Mouse (Mus musculus) heart, embryonic 11.5 days (tissue): ENCODE data around the gene Prss56. TPM values are rescaled to one million over a fixed set of nuclear protein-coding genes. Genes with fewer than 3 reads are reported as not detected.

Experiments
- ATAC-seq: fragments of 200-750 bp; cut with Nextera tagmentation; replicated peaks from 2 replicates; pipeline ENCODE4 v1.8.0; 2017; ENCODE audit warnings: moderate library complexity; ENCODE audit not compliant: insufficient number of reproducible peaks, low FRiP score, low TSS enrichment
- H3K27ac ChIP-seq: fragments of 300-500 bp; sonication (generic); 2 replicates; pipeline ENCODE4 v1.5.1; 2014; ENCODE audit warnings: mild to moderate bottlenecking, low read depth, low read length
- H3K27me3 ChIP-seq: fragments of 300-500 bp; sonication (generic); 2 replicates; pipeline ENCODE4 v1.6.1; 2014; ENCODE audit warnings: mild to moderate bottlenecking, low read length, mixed read lengths; ENCODE audit not compliant: control insufficient read depth, insufficient read depth
- H3K36me3 ChIP-seq: fragments of 300-500 bp; sonication (generic); 2 replicates; pipeline ENCODE4 v1.6.1; 2014; ENCODE audit warnings: mild to moderate bottlenecking, low read length, moderate library complexity, mixed read lengths; ENCODE audit not compliant: control insufficient read depth, insufficient read depth
- H3K4me1 ChIP-seq: fragments of 300-500 bp; sonication (generic); 2 replicates; pipeline ENCODE4 v1.6.1; 2014; ENCODE audit warnings: low read length; ENCODE audit not compliant: control insufficient read depth, insufficient read depth
- H3K4me2 ChIP-seq: fragments of 300-500 bp; sonication (generic); 2 replicates; pipeline ENCODE4 v1.6.1; 2014; ENCODE audit warnings: mild to moderate bottlenecking, moderate library complexity
- H3K4me3 ChIP-seq: fragments of 300-500 bp; sonication (generic); 2 replicates; pipeline ENCODE4 v1.5.1; 2014; ENCODE audit warnings: low read depth, low read length
- H3K9ac ChIP-seq: fragments of 300-500 bp; sonication (generic); 2 replicates; pipeline ENCODE4 v1.6.1; 2014; ENCODE audit warnings: mild to moderate bottlenecking, low read depth, low read length, moderate library complexity
- H3K9me3 ChIP-seq: fragments of 300-500 bp; sonication (generic); replicated peaks from 2 replicates; pipeline ENCODE4 v1.6.1; 2016; ENCODE audit warnings: low read length; ENCODE audit not compliant: control insufficient read depth
- WGBS: fragments of 180-500 bp; shearing (Covaris S2); extraction: QIAGEN DNeasy Blood & Tissue Kit; methylation state at CpG from one replicate; pipeline ENCODE4 v1.1.7; 2014; ENCODE audit not compliant: insufficient replicate concordance; 5-methylcytosine and 5-hydroxymethylcytosine counted together
- polyA plus RNA-seq: library from polyadenylated mRNA; unstranded; fragments of >200 nt; fragmentation: Nextera tagmentation; extraction: Ambion mirVana; gene quantifications from 2 replicates; pipeline ENCODE4 v1.2.1, GENCODE M21; 2014

Gene Prss56
- not detected in 2 replicates for polyA plus RNA-seq

DNA sequence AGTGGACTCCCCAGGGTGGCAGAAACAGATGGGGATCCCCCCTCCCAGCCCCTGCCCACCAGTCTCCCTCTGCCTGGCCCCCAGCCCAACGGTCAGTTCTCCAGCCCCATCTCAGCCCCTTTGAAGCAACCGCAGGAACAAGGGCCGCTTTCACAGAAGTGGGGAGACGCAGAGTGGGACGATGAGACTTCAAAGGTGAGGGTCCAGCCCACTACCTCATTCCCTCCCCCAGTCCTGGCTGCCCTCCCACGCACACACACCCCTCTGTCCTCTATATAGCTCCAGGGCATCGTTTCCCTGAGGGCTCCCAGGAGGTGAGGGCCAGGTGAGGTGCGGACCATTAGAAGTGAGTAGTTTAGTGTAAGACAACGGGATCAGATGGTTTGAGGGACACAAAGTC lies at the start of gene Prss56:
TSS of gene Prss56 (plus strand) at position 301 of the 400 bp plus-strand sequence.
- Histone ChIP-seq H3K36me3 (no peaks in the 10 kb centered on the region), H3K9me3 (no peaks in the 10 kb centered on the region), H3K4me3 (no peak within 1 kb of the TSS), H3K9ac (no peak within 1 kb of the TSS), H3K4me2 (no peak within 1 kb of the TSS), H3K4me1 (no peaks in the 10 kb centered on the region), H3K27ac (no peak within 1 kb of the TSS), H3K27me3 (peaks cover 67% of the 10 kb centered on the region)
- WGBS: 53% methylated on average over 9 of the region's 9 CpGs
- ATAC-seq: no peak

DNA sequence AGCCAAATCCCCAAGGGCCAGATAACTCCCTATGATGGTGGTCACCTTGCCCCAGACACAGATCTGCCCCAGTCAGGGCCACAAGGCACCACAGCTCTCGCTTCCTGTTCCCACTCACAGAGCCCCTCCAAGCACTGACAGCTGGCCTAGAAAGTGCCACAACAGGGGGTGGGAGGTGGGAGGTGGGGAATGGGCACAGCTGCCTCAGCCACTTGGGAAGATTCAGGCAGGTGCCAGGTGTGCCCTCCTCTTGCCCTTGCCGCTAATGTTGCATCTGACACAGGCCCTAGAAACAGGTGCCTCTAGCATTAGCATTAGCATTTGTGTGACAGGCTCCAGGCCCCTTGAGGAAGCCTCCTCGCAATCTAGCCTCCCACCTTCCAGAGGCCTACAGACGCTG lies 41.6 kb upstream of the Prss56 start:
- WGBS: 81% methylated on average over 4 of the region's 4 CpGs
- Histone ChIP-seq H3K4me3 (no peak overlapping the region), H3K27ac (no peak overlapping the region), H3K4me1 (no peaks in the 10 kb centered on the region), H3K27me3 (peaks cover 12% of the 10 kb centered on the region; the same call in 1 of the 2 replicates), H3K36me3 (no peaks in the 10 kb centered on the region), H3K9me3 (no peaks in the 10 kb centered on the region), H3K9ac (no peak overlapping the region), H3K4me2 (no peak overlapping the region)
- no peak for ATAC-seq

DNA sequence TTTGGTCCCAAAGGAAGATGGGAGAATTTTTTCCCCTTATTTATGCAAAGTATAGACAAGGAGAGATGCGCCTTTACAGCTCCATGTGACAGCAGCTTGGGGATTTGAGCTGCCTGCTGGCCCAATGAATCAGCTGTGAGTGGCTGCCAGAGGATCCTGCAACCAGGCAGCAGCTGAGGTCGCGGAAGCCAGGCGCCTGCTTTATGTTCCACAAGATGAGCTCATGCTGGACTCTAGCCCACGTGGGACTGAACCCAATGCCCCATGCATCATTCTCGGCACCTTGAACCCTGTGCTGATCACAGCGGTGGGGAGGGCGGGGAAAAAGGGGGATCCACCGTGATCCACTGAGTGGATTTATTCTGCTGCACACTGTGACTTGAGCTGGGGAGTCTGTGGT lies 40.7 kb upstream of the Prss56 start:
- Histone ChIP-seq H3K4me1 (no peaks in the 10 kb centered on the region), H3K4me2 (no peak overlapping the region), H3K9me3 (no peaks in the 10 kb centered on the region), H3K9ac (no peak overlapping the region), H3K4me3 (no peak overlapping the region), H3K36me3 (no peaks in the 10 kb centered on the region), H3K27ac (no peak overlapping the region), H3K27me3 (peaks cover 12% of the 10 kb centered on the region; the same call in 1 of the 2 replicates)
- ATAC-seq: no peak
- WGBS: 74% methylated on average over 9 of the region's 9 CpGs

DNA sequence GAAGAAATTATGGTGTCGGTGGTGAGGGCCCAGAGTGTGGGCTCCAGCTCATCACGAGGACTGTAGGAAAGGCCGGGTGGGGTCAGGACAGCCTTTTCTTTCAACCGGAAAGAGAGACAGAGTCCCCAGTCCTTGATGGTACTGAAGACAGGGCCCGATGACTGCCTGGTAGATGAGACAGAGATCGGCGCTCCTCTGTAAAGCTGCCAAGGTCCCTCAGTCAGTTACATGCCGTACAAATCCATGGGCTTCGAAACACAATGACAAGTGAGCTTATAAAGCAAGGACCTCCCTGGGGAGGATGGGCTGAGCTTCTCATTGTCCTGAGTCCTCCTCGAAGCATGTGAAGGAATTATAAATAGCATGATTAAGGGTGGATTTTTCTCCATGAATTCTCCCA lies 40.0 kb upstream of the Prss56 start:
- Histone ChIP-seq H3K4me1 (no peaks in the 10 kb centered on the region), H3K27ac (no peak overlapping the region), H3K9ac (no peak overlapping the region), H3K4me2 (no peak overlapping the region), H3K27me3 (peaks cover 15% of the 10 kb centered on the region; the same call in 1 of the 2 replicates), H3K9me3 (no peaks in the 10 kb centered on the region), H3K4me3 (no peak overlapping the region), H3K36me3 (no peaks in the 10 kb centered on the region)
- ATAC-seq: no peak
- 83% methylated on average over 10 of the region's 10 CpGs for WGBS

DNA sequence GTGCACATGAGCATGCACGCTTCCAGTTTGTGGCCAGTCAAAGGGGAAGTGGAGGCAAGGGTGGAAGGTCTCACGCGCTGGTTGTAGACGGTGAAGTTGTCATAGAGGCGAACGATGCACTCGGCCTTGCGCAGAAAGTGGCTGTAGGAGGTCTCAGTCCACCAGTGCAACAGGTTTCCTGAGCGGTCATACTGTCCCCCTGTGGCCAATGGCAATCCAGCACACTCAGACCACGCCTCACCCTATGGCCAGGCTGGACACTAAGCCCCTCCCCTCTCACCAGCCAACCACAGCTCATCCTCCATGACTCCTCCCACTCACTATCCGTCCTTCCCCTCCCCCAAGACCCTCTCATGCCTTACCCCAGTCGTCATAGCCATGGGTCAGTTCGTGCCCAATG lies 33.7 kb upstream of the Prss56 start:
- Histone ChIP-seq H3K36me3 (no peaks in the 10 kb centered on the region), H3K27me3 (peaks cover 66% of the 10 kb centered on the region), H3K9me3 (no peaks in the 10 kb centered on the region), H3K4me1 (peaks cover 6% of the 10 kb centered on the region), H3K4me2 (0 out of 2 replicates have a peak overlapping the region, but pooled peaks have one; percentile 2), H3K27ac (no peak overlapping the region), H3K4me3 (no peak overlapping the region), H3K9ac (no peak overlapping the region)
- WGBS: 33% methylated on average over 13 of the region's 13 CpGs
- ATAC-seq: no peak

DNA sequence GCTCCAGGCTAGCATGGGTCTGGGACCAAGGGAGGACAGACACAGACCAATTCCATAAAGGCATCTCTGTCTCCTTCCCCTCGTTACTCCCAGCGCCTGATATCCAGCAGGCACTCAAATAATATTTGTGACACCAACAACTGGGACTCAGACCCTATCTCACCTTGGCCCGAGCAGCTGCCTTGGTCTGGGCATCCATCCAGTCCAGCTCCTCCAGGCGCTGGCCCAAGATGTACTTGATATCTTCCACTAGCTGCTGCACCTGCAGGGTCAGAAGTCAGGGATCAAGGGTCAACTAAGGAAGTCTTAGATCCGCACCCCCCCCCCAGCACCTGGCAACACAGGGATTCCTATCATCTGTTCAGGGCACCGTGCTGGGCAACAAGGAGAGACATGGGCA lies 31.8 kb upstream of the Prss56 start:
- H3K36me3 ChIP-seq: no peaks in the 10 kb centered on the region
- H3K4me2 ChIP-seq: no peak overlapping the region
- H3K4me3 ChIP-seq: no peak overlapping the region
- H3K4me1 ChIP-seq: peaks cover 13% of the 10 kb centered on the region
- no peaks in the 10 kb centered on the region for H3K9me3 ChIP-seq
- 75% methylated on average over 6 of the region's 6 CpGs for WGBS
- H3K27me3 ChIP-seq: peaks cover 76% of the 10 kb centered on the region
- no peak overlapping the region for H3K27ac ChIP-seq
- no peak for ATAC-seq
- no peak overlapping the region for H3K9ac ChIP-seq

DNA sequence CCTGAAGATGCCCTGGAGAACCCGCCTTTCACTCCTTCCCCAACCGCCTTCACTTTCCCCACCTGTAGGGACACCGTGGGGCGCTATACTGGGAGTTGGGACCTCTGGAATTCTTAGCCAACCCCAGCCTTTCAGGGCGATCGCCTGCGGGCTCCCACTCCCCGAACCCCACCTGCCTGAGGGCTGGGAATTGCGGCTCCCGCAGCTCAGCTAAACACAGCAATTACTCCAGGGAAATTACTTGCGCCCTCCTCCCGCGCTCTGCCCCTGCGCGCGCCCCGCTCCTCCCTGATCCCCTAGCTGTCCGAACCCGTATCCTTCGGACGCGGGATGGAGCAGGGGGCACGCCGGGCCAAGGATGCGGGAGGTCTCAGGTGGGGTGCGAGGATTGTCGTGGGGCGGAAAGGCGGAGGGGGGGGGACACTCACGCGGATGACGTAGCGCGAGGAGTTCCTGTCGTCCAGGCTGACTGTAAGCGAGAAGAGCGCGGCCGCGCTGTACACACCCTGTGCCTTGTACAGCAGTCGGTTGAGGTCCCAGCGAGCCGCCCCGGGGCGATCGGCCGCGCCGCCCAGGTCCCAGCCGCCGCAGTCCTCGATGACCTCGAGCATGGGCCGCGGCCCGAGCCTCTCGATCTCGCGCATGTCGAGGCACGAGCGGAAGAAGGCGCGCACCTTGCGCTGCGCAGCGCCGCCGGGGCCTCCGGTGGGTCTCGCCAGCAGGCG lies 29.2 kb upstream of the Prss56 start:
- Histone ChIP-seq H3K27ac (no peak overlapping the region), H3K36me3 (no peaks in the 10 kb centered on the region), H3K9me3 (no peaks in the 10 kb centered on the region), H3K9ac (no peak overlapping the region), H3K4me1 (peaks cover 13% of the 10 kb centered on the region), H3K4me2 (peak overlapping the region; percentile 62), H3K4me3 (peak overlapping the region; percentile 38), H3K27me3 (peaks cover 99% of the 10 kb centered on the region)
- ATAC-seq: 0 out of 2 replicates have a peak, but pooled peaks have one; percentile 27
- WGBS: 2% methylated on average over 64 of the region's 72 CpGs

DNA sequence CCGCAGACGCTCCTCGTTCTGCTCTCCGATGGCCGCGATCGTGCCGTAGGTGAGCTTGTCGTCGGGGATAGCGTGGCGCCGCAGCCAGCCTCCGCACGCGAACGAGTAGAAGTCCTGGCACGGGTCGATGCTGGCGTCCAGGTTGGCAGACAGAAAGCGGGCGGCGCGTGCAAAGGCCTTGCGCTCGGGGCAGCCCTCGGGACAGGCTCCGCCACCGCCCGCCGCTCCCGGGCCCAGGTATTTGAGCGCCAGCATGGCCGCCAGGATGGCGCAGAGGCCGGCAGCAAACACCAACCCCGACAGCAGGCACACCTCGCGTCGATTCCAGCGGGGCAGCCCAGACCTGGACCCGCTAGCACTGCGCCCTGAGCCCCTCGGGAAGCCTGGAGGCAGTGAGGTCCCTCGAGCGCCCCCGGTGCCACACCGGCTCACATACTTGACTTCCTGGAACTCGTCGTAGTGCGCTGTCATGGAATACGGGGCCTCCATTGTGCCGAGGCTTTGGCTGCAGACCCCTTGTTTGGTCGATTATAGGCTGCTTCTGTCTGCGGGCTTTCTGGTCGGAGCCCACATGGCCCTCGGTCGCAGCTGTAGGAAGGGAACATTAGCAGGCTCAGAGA lies 28.5 kb upstream of the Prss56 start:
- Histone ChIP-seq H3K4me3 (peak overlapping the region; percentile 38), H3K27ac (no peak overlapping the region), H3K4me1 (peaks cover 13% of the 10 kb centered on the region), H3K36me3 (no peaks in the 10 kb centered on the region), H3K4me2 (peak overlapping the region; percentile 62), H3K9me3 (no peaks in the 10 kb centered on the region), H3K27me3 (peaks cover 99% of the 10 kb centered on the region), H3K9ac (no peak overlapping the region)
- no peak for ATAC-seq
- WGBS: 3% methylated on average over 55 of the region's 58 CpGs
